Mouse (Mus musculus) spleen, adult 2 months (tissue): ENCODE data around the gene Zfp423. TPM values are rescaled to one million over a fixed set of nuclear protein-coding genes. Genes with fewer than 3 reads are reported as not detected.

ENCODE experiments used
- DNase-seq, 2 experiments: peaks; one replicate each; pipeline versions ENCODE4 v3.0.0 to v3.0.0-alpha.2; 2012 to 2021; ENCODE audit warnings: low spot score in 2 of 2, low read depth in 1 of 2
- H3K27ac ChIP-seq: fragments of 200-500 bp; 2 replicates; pipeline ENCODE4 v1.5.1; 2012; ENCODE audit warnings: low read length, inconsistent platforms; ENCODE audit not compliant: insufficient read depth
- H3K27me3 ChIP-seq: fragments of 200-500 bp; 2 replicates; pipeline ENCODE4 v1.6.1; 2012; ENCODE audit warnings: mild to moderate bottlenecking, moderate library complexity, low read length, inconsistent platforms; ENCODE audit not compliant: control insufficient read depth, insufficient read depth
- H3K36me3 ChIP-seq: fragments of 200-500 bp; 2 replicates; pipeline ENCODE4 v1.6.1; 2012; ENCODE audit warnings: mild to moderate bottlenecking, low read length, inconsistent platforms; ENCODE audit not compliant: control insufficient read depth, insufficient read depth
- H3K4me1 ChIP-seq: fragments of 200-500 bp; 2 replicates; pipeline ENCODE4 v1.6.1; 2011; ENCODE audit warnings: inconsistent platforms; ENCODE audit not compliant: control insufficient read depth, insufficient read depth, insufficient read length
- H3K4me3 ChIP-seq: fragments of 200-500 bp; 2 replicates; pipeline ENCODE4 v1.5.1; 2011; ENCODE audit warnings: mild to moderate bottlenecking, inconsistent platforms; ENCODE audit not compliant: insufficient read depth, insufficient read length; ENCODE audit errors: extremely low read depth
- CTCF ChIP-seq: fragments of 200-500 bp; IDR thresholded peaks from 2 replicates; pipeline ENCODE4 v1.5.1; 2011; ENCODE audit warnings: mild to moderate bottlenecking, inconsistent platforms; ENCODE audit not compliant: insufficient read depth, insufficient read length, insufficient replicate concordance; ENCODE audit errors: extremely low read depth
- POLR2A ChIP-seq: fragments of 200-500 bp; IDR thresholded peaks from 2 replicates; pipeline ENCODE4 v1.6.1; 2011; ENCODE audit warnings: low read depth, low read length, inconsistent platforms
- WGBS: fragments of 180-500 bp; shearing (Covaris S2); methylation state at CpG from one replicate; pipeline ENCODE4 v1.1.7; 2018; 5-methylcytosine and 5-hydroxymethylcytosine counted together
- polyA plus RNA-seq: library from polyadenylated mRNA; depleted of rRNA; stranded (reverse); fragments of >200 nt; gene quantifications from 2 replicates; pipeline ENCODE4 v1.2.3, GENCODE M21; 2012

Zfp423 gene
- polyA plus RNA-seq, 1 experiment: 4.6 TPM

- TF ChIP-seq POLR2A (no peak), CTCF (no peak)
Observed at GRCm38 (mm10) chr8:87662307-87662771, 297.1 kb downstream of the Zfp423 start.

GRCm38 (mm10) chr8:87660916-87661910, 298.2 kb downstream of the Zfp423 start:
- no peaks in the 10 kb centered on the region for H3K36me3 ChIP-seq
- 28% methylated on average over 34 of the region's 34 CpGs for WGBS
- peaks cover 12% of the 10 kb centered on the region; the same call in 1 of the 2 replicates for H3K4me1 ChIP-seq
- peak in 1 of 2 experiments; percentile 41 for DNase-seq
- no peak overlapping the region for H3K27ac ChIP-seq
- TF ChIP-seq CTCF (no peak), POLR2A (no peak)
- 0 out of 2 replicates have a peak, but pooled peaks cover 4% of the 10 kb centered on the region for H3K27me3 ChIP-seq
- peak overlapping the region; percentile 1; the same call in 1 of the 2 replicates for H3K4me3 ChIP-seq

More at GRCm38 (mm10) chr8:87662307-87662771, 297.1 kb downstream of the Zfp423 start:
- H3K27ac ChIP-seq: no peak overlapping the region
- 12% methylated on average over 27 of the region's 27 CpGs for WGBS
- H3K27me3 ChIP-seq: 0 out of 2 replicates have a peak, but pooled peaks cover 4% of the 10 kb centered on the region
- H3K4me3 ChIP-seq: peak overlapping the region; percentile 51; the same call in 1 of the 2 replicates
- H3K36me3 ChIP-seq: no peaks in the 10 kb centered on the region
- DNase-seq: peak; percentile 22 to 66
- H3K4me1 ChIP-seq: peaks cover 12% of the 10 kb centered on the region; the same call in 1 of the 2 replicates

- WGBS: 7% methylated on average over 43 of the region's 43 CpGs
- H3K4me1 ChIP-seq: peaks cover 12% of the 10 kb centered on the region; the same call in 1 of the 2 replicates
- TF ChIP-seq CTCF (no peak), POLR2A (no peak)
- DNase-seq: no peak
- 0 out of 2 replicates have a peak, but pooled peaks cover 4% of the 10 kb centered on the region for H3K27me3 ChIP-seq
- H3K36me3 ChIP-seq: no peaks in the 10 kb centered on the region
- H3K27ac ChIP-seq: no peak overlapping the region
- no peak overlapping the region for H3K4me3 ChIP-seq
Observed at GRCm38 (mm10) chr8:87660029-87660915, 299.1 kb downstream of the Zfp423 start.

- Histone ChIP-seq H3K4me3 (no peak overlapping the region), H3K27me3 (0 out of 2 replicates have a peak, but pooled peaks cover 4% of the 10 kb centered on the region), H3K27ac (no peak overlapping the region), H3K36me3 (no peaks in the 10 kb centered on the region), H3K4me1 (no peaks in the 10 kb centered on the region)
- DNase-seq: no peak
- WGBS: 71% methylated on average over 4 of the region's 4 CpGs
- TF ChIP-seq CTCF: no peak
- no peak for TF ChIP-seq POLR2A
Observed at GRCm38 (mm10) chr8:87657488-87657887, 301.9 kb downstream of the Zfp423 start.

- H3K4me3 ChIP-seq: peak overlapping the region; percentile 56
- WGBS: 5% methylated on average over 35 of the region's 35 CpGs
Observed at GRCm38 (mm10) chr8:87656484-87657230, 302.7 kb downstream of the Zfp423 start.

More at GRCm38 (mm10) chr8:87656484-87657230, 302.7 kb downstream of the Zfp423 start:
- Histone ChIP-seq H3K27me3 (0 out of 2 replicates have a peak, but pooled peaks cover 4% of the 10 kb centered on the region), H3K4me1 (no peaks in the 10 kb centered on the region), H3K27ac (no peak overlapping the region), H3K36me3 (no peaks in the 10 kb centered on the region)
- DNase-seq: peak; percentile 25 to 82
- TF ChIP-seq CTCF (no peak), POLR2A (no peak)
